Mouse (Mus musculus) thymus, adult 2 months (tissue): ENCODE results near the gene Tmem8.

Source experiments
- CTCF ChIP-seq: fragments of 200-500 bp; IDR thresholded peaks from 2 replicates; pipeline ENCODE4 v1.5.1; 2012; ENCODE audit warnings: mild to moderate bottlenecking, control low read depth, low read length, moderate library complexity, borderline replicate concordance; ENCODE audit not compliant: control insufficient read depth, poor library complexity, insufficient read depth; ENCODE audit errors: extremely low read depth
- POLR2A ChIP-seq: fragments of 200-500 bp; IDR thresholded peaks from 2 replicates; pipeline ENCODE4 v1.6.1; 2012; ENCODE audit warnings: mild to moderate bottlenecking, low read length, control low read depth, moderate library complexity; ENCODE audit not compliant: control insufficient read depth, poor library complexity, insufficient read depth; ENCODE audit errors: extremely low read depth

DNA sequence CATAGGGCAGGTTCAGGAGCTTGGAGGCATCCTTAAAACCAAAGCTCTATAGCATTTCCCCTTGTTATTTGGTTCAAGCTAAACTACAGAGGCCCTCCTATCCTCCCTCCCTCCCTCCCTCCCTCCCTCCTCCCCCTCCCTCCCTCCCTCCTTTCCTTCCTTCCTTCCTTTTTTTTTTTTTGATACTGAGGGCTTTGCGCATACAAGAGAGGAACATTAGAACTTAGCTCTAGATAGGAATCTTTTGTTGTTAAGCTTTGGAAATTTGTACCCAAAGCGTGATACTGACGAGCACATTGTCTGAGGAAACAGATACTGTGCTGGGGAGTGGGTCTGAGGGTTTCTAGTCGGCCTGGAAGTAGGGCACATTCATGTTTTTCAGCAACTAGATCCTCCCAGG lies 7.5 kb upstream of the Tmem8 start:
- TF ChIP-seq CTCF (no peak), POLR2A (no peak)
